Mouse (Mus musculus) heart, adult 10 weeks (tissue): ENCODE data around the gene Kcna1. TPM values are rescaled to one million over a fixed set of nuclear protein-coding genes. Genes with fewer than 3 reads are reported as not detected.

Experiments
- polyA plus RNA-seq: library from polyadenylated mRNA; stranded (reverse); fragments of 350-450 nt; fragmentation: Illumina TruSeq; extraction: RNeasy Lipid Tissue Mini Kit (QIAGEN cat#74804); gene quantifications from one replicate; pipeline ENCODE4 v1.2.3, GENCODE M21; 2014; ENCODE audit warnings: low read depth, low replicate concordance

Kcna1 gene
- 1.5 TPM for polyA plus RNA-seq

DNA sequence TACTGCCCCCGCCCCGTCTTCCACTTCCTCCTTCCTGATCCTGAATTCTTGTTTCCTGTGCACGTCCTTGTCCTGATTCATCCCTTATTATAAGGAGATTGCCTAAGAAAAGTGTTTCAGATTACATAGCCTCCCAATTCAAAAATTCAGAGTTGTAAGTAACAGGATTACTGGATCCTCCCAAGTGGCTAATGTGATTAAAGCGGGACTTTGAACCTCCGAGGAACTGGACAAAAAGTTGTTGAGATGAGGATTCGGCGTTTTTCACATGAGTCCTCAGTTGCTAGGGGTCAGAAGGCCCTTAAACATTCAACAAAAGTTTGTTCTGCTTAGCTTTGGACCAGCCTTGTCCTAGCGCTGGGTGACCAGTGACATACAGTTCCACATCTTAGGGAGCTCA, at the start of gene Kcna1:
Gene Kcna1 (minus strand): TSS at position 4 of the 400 bp plus-strand sequence.

Other genes with a start within 250 kb of the Kcna1 start
- gene Kcna5, start 111.0 kb downstream of the Kcna1 start, polyA plus RNA-seq, result 15.8 TPM
- gene Kcna6, start 94.3 kb upstream of the Kcna1 start, polyA plus RNA-seq, result 1.7 TPM
- 696 TPM for gene Ndufa9, start 202.8 kb upstream of the Kcna1 start, polyA plus RNA-seq
- gene Akap3, start 206.7 kb upstream of the Kcna1 start, polyA plus RNA-seq, result not detected